Mouse (Mus musculus) midbrain, embryonic 11.5 days (tissue): ENCODE measurements at regions not wholly inside any gene's neighbourhood (a gene's known extent, or its start where the extent isn't known, plus 50 kb on each side); places are given as distances from the start of the nearest gene placed in this dataset.
A peak's percentile ranks its signal among the peaks of the same experiment; 100 is the strongest.

Experiments used
- ATAC-seq: fragments of 200-750 bp; cut with Nextera tagmentation; 2 replicates; pipeline ENCODE4 v1.8.0; 2017; ENCODE audit warnings: moderate TSS enrichment, moderate library complexity; ENCODE audit not compliant: low FRiP score
- DNase-seq: peaks from one replicate; pipeline ENCODE4 v3.0.0; 2015; ENCODE audit warnings: low spot score; ENCODE audit errors: missing footprints
- H3K27ac ChIP-seq: fragments of 300-500 bp; sonication (generic); 2 replicates; pipeline ENCODE4 v1.5.1; 2014; ENCODE audit warnings: low read depth, low read length
- H3K27me3 ChIP-seq: fragments of 300-500 bp; sonication (generic); 2 replicates; pipeline ENCODE4 v1.6.1; 2014; ENCODE audit warnings: mild to moderate bottlenecking, low read length, moderate library complexity, mixed read lengths; ENCODE audit not compliant: control insufficient read depth, insufficient read depth
- H3K36me3 ChIP-seq: fragments of 300-500 bp; sonication (generic); 2 replicates; pipeline ENCODE4 v1.6.1; 2014; ENCODE audit warnings: mild to moderate bottlenecking, low read length, moderate library complexity, mixed read lengths; ENCODE audit not compliant: control insufficient read depth, insufficient read depth
- H3K4me1 ChIP-seq: fragments of 300-500 bp; sonication (generic); 2 replicates; pipeline ENCODE4 v1.6.1; 2014; ENCODE audit warnings: low read length; ENCODE audit not compliant: control insufficient read depth, insufficient read depth
- H3K4me2 ChIP-seq: fragments of 300-500 bp; sonication (generic); 2 replicates; pipeline ENCODE4 v1.6.1; 2014; ENCODE audit warnings: mild to moderate bottlenecking, moderate library complexity
- H3K4me3 ChIP-seq: fragments of 300-500 bp; sonication (generic); 2 replicates; pipeline ENCODE4 v1.5.1; 2014; ENCODE audit warnings: low read depth, low read length
- H3K9ac ChIP-seq: fragments of 300-500 bp; sonication (generic); 2 replicates; pipeline ENCODE4 v1.6.1; 2014; ENCODE audit warnings: low read length
- H3K9me3 ChIP-seq: fragments of 300-500 bp; sonication (generic); 2 replicates; pipeline ENCODE4 v1.6.1; 2016; ENCODE audit warnings: low read length; ENCODE audit not compliant: control insufficient read depth
- WGBS: fragments of 180-500 bp; shearing (Covaris S2); extraction: QIAGEN DNeasy Blood & Tissue Kit; methylation state at CpG from one replicate; pipeline ENCODE4 v1.1.7; 2014; 5-methylcytosine and 5-hydroxymethylcytosine counted together

DNA sequence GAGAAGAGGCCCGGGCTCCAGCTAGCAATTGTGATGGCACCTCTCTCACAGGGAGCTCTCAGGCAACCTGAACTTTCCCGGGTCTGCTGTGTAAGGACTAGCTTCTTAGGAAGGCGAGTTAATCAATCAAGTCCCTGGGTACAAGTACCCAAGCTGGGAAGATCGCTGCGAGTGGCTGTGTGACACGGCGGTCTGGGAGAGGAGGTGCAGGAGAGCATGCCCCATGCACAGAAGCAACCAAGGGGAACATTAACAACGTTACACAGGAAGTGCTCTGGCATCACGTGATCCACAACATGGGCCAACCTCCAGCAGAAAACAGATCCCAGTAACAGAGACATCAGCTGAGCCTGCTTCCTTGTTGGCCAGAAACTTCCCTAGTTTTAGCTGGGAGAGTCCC is 311.4 kb upstream of the Rtl1 start:
- Histone ChIP-seq H3K9me3 (no peaks in the 10 kb centered on the region), H3K27ac (no peak overlapping the region; the same call in 1 of the 2 replicates), H3K4me2 (no peak overlapping the region), H3K36me3 (no peaks in the 10 kb centered on the region), H3K4me1 (peaks cover 6% of the 10 kb centered on the region), H3K4me3 (no peak overlapping the region), H3K9ac (no peak overlapping the region), H3K27me3 (no peaks in the 10 kb centered on the region; the same call in 1 of the 2 replicates)
- no peak for DNase-seq
- 64% methylated on average over 9 of the region's 9 CpGs for WGBS
- no peak for ATAC-seq

DNA sequence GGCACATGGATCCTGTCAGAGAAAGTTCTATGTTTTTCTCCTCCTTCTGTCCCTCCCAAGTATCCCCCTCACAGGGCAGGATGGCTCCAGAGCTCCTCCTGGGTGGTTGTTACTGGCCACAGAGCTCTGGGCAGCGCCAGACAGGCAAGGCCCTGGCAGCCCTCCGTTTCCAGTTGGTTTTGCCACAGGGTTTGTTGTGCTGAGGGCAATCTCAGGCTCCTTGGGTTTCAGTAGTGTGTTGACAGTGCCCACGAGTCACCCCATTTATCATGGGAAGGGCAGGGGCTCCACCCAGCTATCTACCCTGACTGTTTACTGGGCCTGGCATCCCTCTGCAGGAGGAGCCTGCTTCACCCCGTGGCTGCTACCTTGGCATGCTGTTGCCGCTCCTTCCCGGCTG is 317.6 kb upstream of the Rtl1 start:
- DNase-seq (no peak), ATAC-seq (no peak)
- Histone ChIP-seq H3K9me3 (no peaks in the 10 kb centered on the region), H3K4me1 (no peaks in the 10 kb centered on the region), H3K4me3 (no peak overlapping the region), H3K9ac (no peak overlapping the region), H3K27me3 (no peaks in the 10 kb centered on the region), H3K4me2 (no peak overlapping the region), H3K27ac (no peak overlapping the region), H3K36me3 (no peaks in the 10 kb centered on the region)
- 81% methylated on average over 6 of the region's 6 CpGs for WGBS

DNA sequence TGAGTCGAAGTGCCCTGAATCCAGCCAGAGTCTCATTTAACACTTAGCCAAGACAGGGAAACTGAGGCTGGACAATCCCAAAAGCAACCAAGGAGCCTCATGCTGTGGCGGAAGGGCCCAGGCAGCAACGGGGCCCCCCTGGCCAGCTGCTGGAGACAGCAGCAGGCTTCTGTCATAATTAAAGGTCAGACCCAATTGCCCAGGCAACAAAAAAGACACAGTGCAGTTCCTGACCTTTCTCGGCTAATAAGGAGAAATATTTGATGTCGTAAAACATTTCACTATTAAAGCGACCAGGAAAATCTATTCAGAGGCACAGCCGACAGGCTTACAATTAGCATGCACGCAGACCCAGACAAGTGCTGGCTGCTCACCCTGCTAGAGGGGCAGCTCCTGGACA is 318.8 kb upstream of the Rtl1 start:
- ATAC-seq: no peak
- 78% methylated on average over 8 of the region's 8 CpGs for WGBS
- Histone ChIP-seq H3K4me1 (no peaks in the 10 kb centered on the region), H3K9me3 (no peaks in the 10 kb centered on the region), H3K9ac (no peak overlapping the region), H3K4me3 (no peak overlapping the region), H3K36me3 (no peaks in the 10 kb centered on the region), H3K4me2 (no peak overlapping the region), H3K27ac (no peak overlapping the region), H3K27me3 (no peaks in the 10 kb centered on the region)
- DNase-seq: no peak

DNA sequence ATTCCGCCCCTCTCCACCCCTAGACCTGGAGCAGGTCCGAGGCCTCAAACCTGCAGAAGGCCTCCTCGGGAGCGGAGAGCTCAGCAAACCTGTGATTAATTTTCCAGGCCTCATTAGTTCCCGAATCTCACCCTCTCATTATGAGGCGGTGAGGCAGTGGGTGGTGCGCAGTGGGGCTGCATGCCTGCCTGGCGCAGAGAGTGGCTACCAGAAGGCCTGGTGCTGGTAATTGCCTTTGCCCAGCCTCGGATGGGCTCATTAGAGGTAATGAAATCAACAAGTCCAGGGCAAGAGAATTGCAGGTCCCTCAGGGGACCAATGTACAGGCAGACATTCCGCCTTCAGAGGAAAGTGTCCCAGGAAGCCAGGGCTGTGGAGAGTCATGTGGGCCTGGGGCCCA is 322.0 kb upstream of the Rtl1 start:
- WGBS: 87% methylated on average over 10 of the region's 10 CpGs

GRCm38 (mm10) chr12:109925866-109926265 is 325.7 kb upstream of the Rtl1 start:
- H3K9me3 ChIP-seq: no peaks in the 10 kb centered on the region
- ATAC-seq (no peak), DNase-seq (no peak)
- H3K27me3 ChIP-seq: no peaks in the 10 kb centered on the region
- H3K4me3 ChIP-seq: no peak overlapping the region
- WGBS: 92% methylated on average over 6 of the region's 6 CpGs
- H3K36me3 ChIP-seq: no peaks in the 10 kb centered on the region
- H3K4me2 ChIP-seq: no peak overlapping the region
- no peaks in the 10 kb centered on the region for H3K4me1 ChIP-seq
- H3K9ac ChIP-seq: no peak overlapping the region
- H3K27ac ChIP-seq: no peak overlapping the region

More for the DNA sequence above, 322.0 kb upstream of the Rtl1 start:
- DNase-seq (no peak), ATAC-seq (no peak)
- Histone ChIP-seq H3K36me3 (no peaks in the 10 kb centered on the region), H3K9ac (no peak overlapping the region), H3K4me3 (no peak overlapping the region), H3K4me2 (no peak overlapping the region), H3K27ac (no peak overlapping the region), H3K9me3 (no peaks in the 10 kb centered on the region), H3K4me1 (no peaks in the 10 kb centered on the region), H3K27me3 (no peaks in the 10 kb centered on the region)

DNA sequence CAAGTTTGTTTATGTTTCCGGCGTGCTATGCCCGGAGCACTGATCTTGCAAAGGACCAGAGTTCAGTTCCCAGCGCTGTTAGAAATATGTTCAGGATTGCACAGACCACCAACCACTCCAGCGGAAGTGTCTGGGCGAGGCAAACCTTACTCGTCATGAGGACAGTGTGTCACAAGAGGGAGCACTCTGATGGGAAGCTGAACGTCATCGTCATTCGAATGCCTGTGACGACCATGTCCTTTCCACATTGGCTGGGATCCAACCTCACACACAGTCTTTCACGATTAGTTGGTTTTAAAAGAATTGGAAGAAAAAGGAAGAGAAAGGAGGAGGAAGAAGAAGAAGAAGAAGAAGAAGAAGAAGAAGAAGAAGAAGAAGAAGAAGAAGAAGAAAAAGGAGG is 326.5 kb upstream of the Rtl1 start:
- ATAC-seq: no peak
- Histone ChIP-seq H3K9me3 (no peaks in the 10 kb centered on the region), H3K4me2 (no peak overlapping the region), H3K4me1 (no peaks in the 10 kb centered on the region), H3K27ac (no peak overlapping the region), H3K36me3 (no peaks in the 10 kb centered on the region), H3K27me3 (no peaks in the 10 kb centered on the region), H3K9ac (no peak overlapping the region), H3K4me3 (no peak overlapping the region)
- 66% methylated on average over 12 of the region's 12 CpGs for WGBS
- DNase-seq: no peak

DNA sequence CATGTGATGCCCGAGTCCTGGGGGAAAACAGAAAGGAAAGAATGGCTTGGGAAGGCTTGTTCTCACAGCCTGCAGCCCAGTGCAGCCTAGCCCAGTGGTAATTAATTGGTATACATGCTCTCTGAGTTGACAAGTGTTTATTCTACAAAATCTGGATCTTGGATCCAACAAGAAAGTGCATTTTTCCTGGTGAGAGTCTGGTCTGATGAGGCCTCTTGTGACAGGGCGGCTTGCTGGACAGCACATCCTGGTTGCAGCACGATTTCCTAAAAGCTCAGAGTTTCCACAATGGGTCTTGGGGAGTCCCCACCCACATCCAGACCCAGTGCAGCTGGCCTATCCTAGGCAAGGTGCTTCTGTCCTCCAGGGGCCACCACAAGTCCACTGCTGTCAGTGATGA is 332.7 kb upstream of the Dio3 start:
- H3K27ac ChIP-seq: peak overlapping the region; percentile 95; the same call in 1 of the 2 replicates
- H3K4me3 ChIP-seq: no peak overlapping the region
- ATAC-seq (no peak), DNase-seq (no peak)
- no peaks in the 10 kb centered on the region for H3K27me3 ChIP-seq
- 84% methylated on average over 3 of the region's 3 CpGs for WGBS
- H3K4me1 ChIP-seq: peaks cover 50% of the 10 kb centered on the region
- H3K4me2 ChIP-seq: no peak overlapping the region
- no peaks in the 10 kb centered on the region for H3K36me3 ChIP-seq
- H3K9me3 ChIP-seq: 0 out of 2 replicates have a peak, but pooled peaks cover 4% of the 10 kb centered on the region
- no peak overlapping the region for H3K9ac ChIP-seq

GRCm38 (mm10) chr12:109946936-109947335 is 331.9 kb upstream of the Dio3 start:
- H3K27me3 ChIP-seq: no peaks in the 10 kb centered on the region
- no peak overlapping the region for H3K4me2 ChIP-seq
- DNase-seq: no peak
- peak overlapping the region; percentile 95 for H3K27ac ChIP-seq
- H3K9me3 ChIP-seq: 0 out of 2 replicates have a peak, but pooled peaks cover 4% of the 10 kb centered on the region
- H3K4me3 ChIP-seq: no peak overlapping the region
- H3K4me1 ChIP-seq: peaks cover 52% of the 10 kb centered on the region
- no peaks in the 10 kb centered on the region for H3K36me3 ChIP-seq
- H3K9ac ChIP-seq: no peak overlapping the region
- ATAC-seq: no peak
- WGBS: 38% methylated on average over 1 of the region's 1 CpGs

- Histone ChIP-seq H3K4me2 (peak overlapping the region; percentile 6; the same call in 1 of the 2 replicates), H3K36me3 (no peaks in the 10 kb centered on the region), H3K27me3 (no peaks in the 10 kb centered on the region), H3K4me3 (no peak overlapping the region), H3K4me1 (peaks cover 52% of the 10 kb centered on the region), H3K27ac (peak overlapping the region; percentile 95), H3K9ac (peak overlapping the region; percentile 24; the same call in 1 of the 2 replicates), H3K9me3 (0 out of 2 replicates have a peak, but pooled peaks cover 4% of the 10 kb centered on the region)
- DNase-seq (no peak), ATAC-seq (peak; percentile 80)
- WGBS: 11% methylated on average over 7 of the region's 7 CpGs
These were observed 330.9 kb upstream of the Dio3 start for GRCm38 (mm10) chr12:109947886-109948433.
